Mouse (Mus musculus) kidney, adult 2 months (tissue): ENCODE measurements around the gene Cacna2d4. TPM values are rescaled to one million over a fixed set of nuclear protein-coding genes. Genes with fewer than 3 reads are reported as not detected.

Experiments
- DNase-seq: peaks from one replicate; pipeline ENCODE4 v3.0.0; 2021
- H3K27ac ChIP-seq: fragments of 200-500 bp; 2 replicates; pipeline ENCODE4 v1.5.1; 2012; ENCODE audit warnings: low read depth, low read length, control low read depth, inconsistent platforms; ENCODE audit not compliant: insufficient read depth
- H3K27me3 ChIP-seq: fragments of 200-500 bp; replicated peaks from 2 replicates; pipeline ENCODE4 v1.6.1; 2012; ENCODE audit warnings: mild to moderate bottlenecking, moderate library complexity, low read length, inconsistent platforms; ENCODE audit not compliant: control insufficient read depth, insufficient read depth
- H3K36me3 ChIP-seq: fragments of 200-500 bp; 2 replicates; pipeline ENCODE4 v1.6.1; 2012; ENCODE audit warnings: mild to moderate bottlenecking, moderate library complexity, low read length, inconsistent platforms; ENCODE audit not compliant: control insufficient read depth, insufficient read depth
- H3K4me1 ChIP-seq: fragments of 200-500 bp; 2 replicates; pipeline ENCODE4 v1.6.1; 2011; ENCODE audit warnings: low read length; ENCODE audit not compliant: control insufficient read depth, insufficient read depth
- H3K4me3 ChIP-seq: fragments of 200-500 bp; 2 replicates; pipeline ENCODE4 v1.5.1; 2011; ENCODE audit warnings: mild to moderate bottlenecking, low read depth, low read length, control low read depth; ENCODE audit not compliant: insufficient read depth
- CTCF ChIP-seq: fragments of 200-500 bp; conservative IDR thresholded peaks from 2 replicates; pipeline ENCODE4 v1.5.1; 2011; ENCODE audit warnings: low read depth, mild to moderate bottlenecking, control low read depth, low read length, moderate library complexity, mixed read lengths; ENCODE audit not compliant: insufficient read depth, insufficient read length
- POLR2A ChIP-seq: fragments of 200-500 bp; IDR thresholded peaks from one replicate; pipeline ENCODE4 v1.6.1; 2011; ENCODE audit warnings: low read depth, low read length, control low read depth
- WGBS: fragments of 180-500 bp; shearing (Covaris S2); methylation state at CpG from one replicate; pipeline ENCODE4 v1.1.7; 2018; 5-methylcytosine and 5-hydroxymethylcytosine counted together
- polyA plus RNA-seq: library from polyadenylated mRNA; depleted of rRNA; stranded (reverse); fragments of >200 nt; gene quantifications from 2 replicates; pipeline ENCODE4 v1.2.3, GENCODE M21; 2012

The Cacna2d4 gene
- polyA plus RNA-seq, 1 experiment, result 0.66 TPM

DNA sequence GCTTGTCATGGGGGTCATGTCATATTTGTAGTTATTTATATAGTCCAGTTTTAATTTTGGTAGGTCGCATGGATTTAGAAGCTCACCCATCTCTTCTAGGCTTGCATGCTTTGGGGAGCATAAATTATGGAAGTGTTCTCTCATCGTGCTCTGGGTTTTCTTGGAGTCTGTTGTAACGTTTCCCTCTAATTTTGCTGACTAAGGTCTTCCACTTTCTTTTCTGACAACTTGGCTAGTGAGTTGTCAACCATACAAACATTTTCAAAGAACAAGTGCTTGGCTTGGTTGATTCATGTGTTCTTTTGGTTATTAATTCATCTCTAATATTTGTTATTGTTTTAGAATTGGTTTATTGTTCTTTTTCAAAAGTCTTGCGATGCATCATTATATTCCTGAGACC lies 15.4 kb downstream of the Cacna2d4 start:
- no peak for TF ChIP-seq POLR2A
- no peak for TF ChIP-seq CTCF
- no peak for DNase-seq
- H3K27ac ChIP-seq, result no peak overlapping the region

DNA sequence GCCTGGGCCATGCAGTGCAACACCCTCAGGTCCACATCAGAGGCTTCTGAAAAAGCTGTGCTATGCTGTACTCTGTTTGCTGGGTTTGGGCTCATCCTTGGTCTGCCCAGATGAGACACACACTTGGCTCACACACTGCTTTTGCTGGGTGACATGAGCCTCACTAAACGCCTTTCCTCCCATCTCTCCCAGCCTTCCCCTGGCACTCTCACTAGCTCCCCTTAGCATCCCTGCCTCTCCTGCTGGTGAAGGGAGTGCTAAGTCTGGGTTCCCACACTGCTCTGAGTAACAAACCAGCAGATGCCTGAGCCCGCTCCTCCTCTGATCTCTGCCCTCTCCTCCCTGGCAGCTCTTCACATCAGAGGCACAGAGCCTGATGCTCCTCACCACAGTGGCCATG lies 40.4 kb downstream of the Cacna2d4 start:
- TF ChIP-seq POLR2A, result no peak
- no peak for TF ChIP-seq CTCF
- Histone ChIP-seq H3K4me1 (no peaks in the 10 kb centered on the region), H3K27ac (no peak overlapping the region), H3K4me3 (no peak overlapping the region), H3K27me3 (no peaks in the 10 kb centered on the region), H3K36me3 (no peaks in the 10 kb centered on the region)
- WGBS, result 88% methylated on average over 2 of the region's 2 CpGs
- no peak for DNase-seq

More for the DNA sequence above, 15.4 kb downstream of the Cacna2d4 start:
- Histone ChIP-seq H3K36me3 (no peaks in the 10 kb centered on the region), H3K4me3 (no peak overlapping the region), H3K27me3 (no peaks in the 10 kb centered on the region), H3K4me1 (no peaks in the 10 kb centered on the region)
- 68% methylated on average over 4 of the region's 4 CpGs for WGBS

DNA sequence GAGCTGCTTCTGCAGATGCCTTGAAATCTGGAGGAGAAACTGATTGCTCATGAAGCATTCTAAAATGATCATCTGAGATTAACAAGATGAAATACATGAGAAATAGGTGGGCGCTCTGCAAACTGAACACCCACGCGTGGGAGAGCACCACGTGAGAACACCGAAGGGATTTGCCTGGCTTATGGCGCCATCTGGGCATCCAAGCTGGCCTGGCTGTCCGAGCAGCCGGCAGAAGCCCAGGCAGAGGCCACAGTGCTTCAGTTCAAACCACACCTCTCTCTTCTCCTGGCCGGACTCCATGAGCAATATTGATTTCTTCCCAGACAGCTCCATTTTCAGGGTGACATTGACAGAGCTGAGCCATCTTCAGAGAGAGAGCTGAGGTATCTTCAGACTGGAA lies 44.4 kb downstream of the Cacna2d4 start:
- Histone ChIP-seq H3K36me3 (no peaks in the 10 kb centered on the region), H3K27me3 (no peaks in the 10 kb centered on the region), H3K4me1 (no peaks in the 10 kb centered on the region), H3K27ac (no peak overlapping the region), H3K4me3 (no peak overlapping the region)
- TF ChIP-seq POLR2A (no peak), CTCF (no peak)
- 56% methylated on average over 9 of the region's 9 CpGs for WGBS
- no peak for DNase-seq

- Histone ChIP-seq H3K4me3 (no peak overlapping the region), H3K36me3 (no peaks in the 10 kb centered on the region), H3K27me3 (no peaks in the 10 kb centered on the region), H3K4me1 (no peaks in the 10 kb centered on the region), H3K27ac (no peak overlapping the region)
- TF ChIP-seq POLR2A (no peak), CTCF (no peak)
- WGBS, result 91% methylated on average over 3 of the region's 3 CpGs
- DNase-seq, result no peak
Measured at GRCm38 (mm10) chr6:119301310-119301709, 65.0 kb downstream of the Cacna2d4 start.

- 90% methylated on average over 6 of the region's 6 CpGs for WGBS
- Histone ChIP-seq H3K36me3 (no peaks in the 10 kb centered on the region), H3K27me3 (no peaks in the 10 kb centered on the region), H3K4me1 (no peaks in the 10 kb centered on the region), H3K4me3 (no peak overlapping the region), H3K27ac (no peak overlapping the region)
- TF ChIP-seq POLR2A (no peak), CTCF (no peak)
- no peak for DNase-seq
Measured at GRCm38 (mm10) chr6:119303331-119303730, 67.0 kb downstream of the Cacna2d4 start.

- no peaks in the 10 kb centered on the region for H3K36me3 ChIP-seq
- TF ChIP-seq POLR2A, result no peak
- TF ChIP-seq CTCF, result no peak
- 53% methylated on average over 10 of the region's 10 CpGs for WGBS
- DNase-seq, result no peak
- H3K27ac ChIP-seq, result no peak overlapping the region
- H3K27me3 ChIP-seq, result no peaks in the 10 kb centered on the region
- no peak overlapping the region for H3K4me3 ChIP-seq
- no peaks in the 10 kb centered on the region for H3K4me1 ChIP-seq
Measured at GRCm38 (mm10) chr6:119307867-119308413, 71.6 kb downstream of the Cacna2d4 start.

GRCm38 (mm10) chr6:119310176-119310575 lies 73.8 kb downstream of the Cacna2d4 start:
- Histone ChIP-seq H3K4me3 (no peak overlapping the region), H3K36me3 (no peaks in the 10 kb centered on the region), H3K27me3 (no peaks in the 10 kb centered on the region), H3K4me1 (no peaks in the 10 kb centered on the region), H3K27ac (no peak overlapping the region)
- WGBS, result 51% methylated on average over 9 of the region's 9 CpGs
- no peak for TF ChIP-seq CTCF
- TF ChIP-seq POLR2A, result no peak
- no peak for DNase-seq

DNA sequence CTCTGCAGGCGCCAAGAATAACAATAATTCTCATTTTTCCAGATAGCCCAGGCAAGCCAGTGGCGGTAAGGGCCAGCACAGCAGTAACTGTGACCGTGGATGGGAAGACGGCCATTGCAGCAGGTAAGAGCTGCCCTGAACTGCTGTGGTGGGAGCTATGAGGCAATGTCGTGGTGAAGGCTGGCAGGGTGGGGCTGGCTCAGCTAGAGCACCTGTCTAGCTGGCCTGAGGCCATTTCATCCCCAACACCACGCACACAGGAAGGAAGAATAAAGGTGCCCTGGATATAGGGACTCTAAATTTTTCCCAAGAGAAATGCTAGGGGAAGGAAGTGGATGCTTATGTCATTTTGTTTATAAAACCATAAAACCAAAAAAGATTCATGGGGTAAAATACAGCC lies 76.1 kb downstream of the Cacna2d4 start:
- Histone ChIP-seq H3K27me3 (no peaks in the 10 kb centered on the region), H3K36me3 (no peaks in the 10 kb centered on the region), H3K27ac (no peak overlapping the region), H3K4me1 (no peaks in the 10 kb centered on the region), H3K4me3 (no peak overlapping the region)
- 79% methylated on average over 6 of the region's 6 CpGs for WGBS
- DNase-seq, result no peak
- TF ChIP-seq CTCF, result no peak
- no peak for TF ChIP-seq POLR2A
